In genomic region chr7:35080843-35081338, GRCm38 (mm10) we compare ENCODE assay signal across 7 mouse cellular contexts. TPM values are rescaled to one million over a fixed set of nuclear protein-coding genes. Genes with fewer than 3 reads are reported as not detected.
DNase-seq lines count a peak whose midpoint lies in the region; ATAC-seq lines count a peak whose summit lies in the region.

No protein-coding gene starts in this region.

- peaks cover 11% of the 10 kb centered on the region for H3K27me3 ChIP-seq in heart, embryonic 13.5 days (replicated peaks)
- peaks cover 14% of the 10 kb centered on the region for H3K27me3 ChIP-seq in limb, embryonic 10.5 days (ENCODE audit: low read depth, poor library complexity, severe bottlenecking)

- H3K36me3 ChIP-seq in heart, embryonic 13.5 days, result no peaks in the 10 kb centered on the region
- no peaks in the 10 kb centered on the region for H3K36me3 ChIP-seq in limb, embryonic 10.5 days

- peak overlapping the region; percentile 88 for H3K27ac ChIP-seq in brown adipose tissue, adult 24 weeks (replicated peaks; ENCODE audit: low read depth, low read length)
- H3K27ac ChIP-seq in heart, embryonic 13.5 days (replicated peaks), result peak overlapping the region; percentile 49; the same call in 1 of the 2 replicates
- H3K27ac ChIP-seq in limb, embryonic 10.5 days, result peak overlapping the region; percentile 64

- H3K4me2 ChIP-seq in heart, embryonic 13.5 days, result peak overlapping the region; percentile 43

- intact Hi-C loops in left cerebral cortex, postnatal 36 days (cut with DNase I), result no loop called here

- H3K4me3 ChIP-seq in brown adipose tissue, adult 24 weeks (ENCODE audit: insufficient read depth, low read depth, low read length), result peak overlapping the region; percentile 43
- peak overlapping the region; percentile 13; the same call in 1 of the 2 replicates for H3K4me3 ChIP-seq in heart, embryonic 13.5 days
- no peak overlapping the region for H3K4me3 ChIP-seq in limb, embryonic 10.5 days

- H3K4me1 ChIP-seq in brown adipose tissue, adult 24 weeks (ENCODE audit: control insufficient read depth, insufficient read depth, insufficient read length, low read length), result no peaks in the 10 kb centered on the region; the same call in 1 of the 2 replicates
- H3K4me1 ChIP-seq in heart, embryonic 13.5 days, result peaks cover 10% of the 10 kb centered on the region
- peaks cover 21% of the 10 kb centered on the region for H3K4me1 ChIP-seq in limb, embryonic 10.5 days

- H3K9me3 ChIP-seq in heart, embryonic 13.5 days, result no peaks in the 10 kb centered on the region
- H3K9me3 ChIP-seq in limb, embryonic 10.5 days (replicated peaks), result no peaks in the 10 kb centered on the region

- ATAC-seq in heart, embryonic 13.5 days (ENCODE audit: extremely low read depth, insufficient number of reproducible peaks, low FRiP score, low TSS enrichment), result no peak
- ATAC-seq in megakaryocyte-erythroid progenitor cell, adult 5-6 weeks (replicated peaks; ENCODE audit: low FRiP score, low TSS enrichment, poor library complexity, severe bottlenecking), result peak; percentile 67

- H3K9ac ChIP-seq in heart, embryonic 13.5 days, result 0 out of 2 replicates have a peak overlapping the region, but pooled peaks have one; percentile 57

- WGBS in heart, embryonic 13.5 days, result 31% methylated on average over 10 of the region's 10 CpGs
- 39% methylated on average over 10 of the region's 10 CpGs for WGBS in limb, embryonic 10.5 days

- peak; percentile 73 for DNase-seq in adipocyte (ENCODE audit: low spot score)
- peak; percentile 42 for DNase-seq in limb, embryonic 10.5 days (ENCODE audit: low spot score)
- no peak for DNase-seq in T-cell, adult 2 months (ENCODE audit: low spot score)
- no peak for DNase-seq in left cerebral cortex, postnatal 36 days (ENCODE audit: low spot score in 2 of 2)

RNA-seq across cellular contexts. Expression of gene Cebpg, which starts 24.5 kb away (rescaled TPM):
- 45.5 and 53.7 TPM in 2 replicates for polyA plus RNA-seq in brown adipose tissue, adult 24 weeks (2012; ENCODE audit: insufficient read depth, insufficient read length, missing spikeins)
- polyA plus RNA-seq in heart, embryonic 13.5 days (2015; fragmentation: Nextera tagmentation; extraction: Ambion mirVana), result 16.3 and 19.2 TPM in 2 replicates
- polyA plus RNA-seq in limb, embryonic 10.5 days (2016; fragmentation: Nextera tagmentation; extraction: Ambion mirVana), result 40.3 and 44.9 TPM in 2 replicates
- 20.7 and 21.9 TPM in 2 replicates for total RNA-seq in megakaryocyte-erythroid progenitor cell, adult 5-6 weeks (2014; fragmentation: Nextera tagmentation)
- total RNA-seq in megakaryocyte-erythroid progenitor cell, adult 5-6 weeks (2017), result 30.2 and 54.0 TPM in 2 replicates
- total RNA-seq in left cerebral cortex, postnatal 36 days (2021), result 10 to 100 TPM; 35.0 to 37.1 TPM

RNA-seq across cellular contexts. Expression of gene Cebpa, which starts 38.2 kb away (rescaled TPM):
- polyA plus RNA-seq in brown adipose tissue, adult 24 weeks (2012; ENCODE audit: insufficient read depth, insufficient read length, missing spikeins), result 427 and 435 TPM in 2 replicates
- polyA plus RNA-seq in heart, embryonic 13.5 days (2015; fragmentation: Nextera tagmentation; extraction: Ambion mirVana), result 0.47 and 0.78 TPM in 2 replicates
- 0.25 and 0.40 TPM in 2 replicates for polyA plus RNA-seq in limb, embryonic 10.5 days (2016; fragmentation: Nextera tagmentation; extraction: Ambion mirVana)
- 0.37 and 1.6 TPM in 2 replicates for total RNA-seq in megakaryocyte-erythroid progenitor cell, adult 5-6 weeks (2014; fragmentation: Nextera tagmentation)
- 1.9 TPM in 1 of 2 replicates, not detected in the other for total RNA-seq in megakaryocyte-erythroid progenitor cell, adult 5-6 weeks (2017)
- total RNA-seq in left cerebral cortex, postnatal 36 days (2021), result 10 to 100 TPM in 1 of 2 experiments, 1 to 10 TPM in 1; 9.3 to 11.0 TPM

Comparison
In these comparisons a context has a peak if more than half of its experiments do, and no peak if none do; other contexts are left out.
1. DNase-seq: peak in adipocyte (single experiment) and limb, embryonic 10.5 days (single experiment); none in T-cell, adult 2 months (single experiment) and left cerebral cortex, postnatal 36 days (0 of 2).
2. RNA of gene Cebpa, which starts 38.2 kb away (polyA plus RNA-seq): 427 to 435 TPM in brown adipose tissue, adult 24 weeks; 0.47 to 0.78 TPM in heart, embryonic 13.5 days and 0.25 to 0.40 TPM in limb, embryonic 10.5 days; every median in the first group is over 100 times any median in the second.
3. Peak in every context shown above with its lines, with median percentiles within 50 percentile points of each other: H3K27ac ChIP-seq.